Comparison of ENCODE assay signal across 22 mouse cellular contexts in genomic region chr11:11989850-11990249, GRCm38 (mm10).
"Had no signal": no experiment of that assay in that cellular context is flagged by ENCODE, and none has a peak within 500 bp of the region (broad histone marks: within the 10 kb centered on the region; RNA-seq: fewer than 3 reads in every experiment).

No protein-coding gene starts in this region.

- H3K36me3 ChIP-seq: hindbrain, embryonic 13.5 days; hindbrain, embryonic 15.5 days; limb, embryonic 15.5 days had no signal

- ATAC-seq: forebrain, postnatal 0 days; hindbrain, postnatal 0 days; intestine, embryonic 16.5 days had no signal

- H3K27ac ChIP-seq: heart, adult 2 months; hindbrain, embryonic 13.5 days; hindbrain, embryonic 15.5 days; hindbrain, postnatal 0 days; kidney, embryonic 15.5 days; kidney, postnatal 0 days; limb, embryonic 13.5 days; limb, embryonic 15.5 days; liver, embryonic 14.5 days had no signal

- H3K4me3 ChIP-seq: heart, adult 2 months; hindbrain, embryonic 13.5 days; hindbrain, embryonic 15.5 days; kidney, embryonic 15.5 days; limb, embryonic 13.5 days; limb, embryonic 15.5 days had no signal

- H3K9me3 ChIP-seq: hindbrain, embryonic 13.5 days; hindbrain, embryonic 15.5 days; kidney, embryonic 15.5 days; limb, embryonic 13.5 days; limb, embryonic 15.5 days had no signal

- H3K27me3 ChIP-seq: hindbrain, embryonic 13.5 days; hindbrain, embryonic 15.5 days; kidney, embryonic 15.5 days; limb, embryonic 13.5 days; limb, embryonic 15.5 days had no signal

- H3K9ac ChIP-seq: forebrain, postnatal 0 days; hindbrain, embryonic 13.5 days; hindbrain, embryonic 15.5 days; kidney, embryonic 15.5 days; limb, embryonic 13.5 days; limb, embryonic 15.5 days; liver, embryonic 14.5 days had no signal

- H3K4me2 ChIP-seq: heart, embryonic 11.5 days; hindbrain, embryonic 13.5 days; hindbrain, embryonic 15.5 days; kidney, embryonic 15.5 days; limb, embryonic 13.5 days; limb, embryonic 15.5 days had no signal

- DNase-seq: forebrain, postnatal 0 days; gastrocnemius, postnatal 14 days; gastrocnemius, postnatal 36 days; heart, adult 2 months; kidney, adult 11 months; kidney, adult 2 months; kidney, adult 9 months; kidney, postnatal 14 days; kidney, postnatal 36 days; layer of hippocampus, adult 9-11 months; layer of hippocampus, postnatal 36 days; left cerebral cortex, postnatal 4 days had no signal

- H3K4me1 ChIP-seq: hindbrain, embryonic 13.5 days; hindbrain, embryonic 15.5 days; kidney, embryonic 15.5 days; limb, embryonic 13.5 days; limb, embryonic 15.5 days had no signal
